Mouse (Mus musculus) lung, postnatal 14 days (tissue): ENCODE measurements around the gene Lrrk1.
"Not testable (repeated sequence)": the region's sequence is repeated elsewhere in the genome, so short reads cannot be mapped to it uniquely, and the experiment has no call there.

Experiments used
- DNase-seq: peaks from one replicate; pipeline ENCODE4 v3.0.0; 2021

Lrrk1 gene

GRCm38 (mm10) chr7:66222621-66223091 lies 165.5 kb downstream of the Lrrk1 start:
- DNase-seq = no peak

- no peak for DNase-seq
Observed at GRCm38 (mm10) chr7:66219794-66220227, 168.3 kb downstream of the Lrrk1 start.

- DNase-seq = no peak
Observed at GRCm38 (mm10) chr7:66219028-66219793, 168.9 kb downstream of the Lrrk1 start.

- peak; percentile 64 for DNase-seq
Observed at GRCm38 (mm10) chr7:66218193-66219014, 169.7 kb downstream of the Lrrk1 start.

- DNase-seq = no peak
Observed at GRCm38 (mm10) chr7:66217531-66218094, 170.5 kb downstream of the Lrrk1 start.

- no peak for DNase-seq
Observed at GRCm38 (mm10) chr7:66217011-66217410, 171.1 kb downstream of the Lrrk1 start.

- DNase-seq = no peak
Observed at GRCm38 (mm10) chr7:66215911-66216310, 172.2 kb downstream of the Lrrk1 start.

- no peak for DNase-seq
Observed at GRCm38 (mm10) chr7:66214477-66214876, 173.7 kb downstream of the Lrrk1 start.

- DNase-seq = no peak
Observed at GRCm38 (mm10) chr7:66212887-66213286, 175.3 kb downstream of the Lrrk1 start.

GRCm38 (mm10) chr7:66209920-66210319 lies 178.2 kb downstream of the Lrrk1 start:
- DNase-seq = no peak

GRCm38 (mm10) chr7:66201657-66202056 lies 186.5 kb downstream of the Lrrk1 start:
- DNase-seq = no peak

- DNase-seq = no peak
Observed at GRCm38 (mm10) chr7:66200791-66201450, 187.2 kb downstream of the Lrrk1 start.

- DNase-seq = no peak
Observed at GRCm38 (mm10) chr7:66200383-66200782, 187.8 kb downstream of the Lrrk1 start.

- no peak for DNase-seq
Observed at GRCm38 (mm10) chr7:66199391-66199831, 188.7 kb downstream of the Lrrk1 start.

GRCm38 (mm10) chr7:66198416-66198815 lies 189.7 kb downstream of the Lrrk1 start:
- DNase-seq = no peak

- no peak for DNase-seq
Observed at GRCm38 (mm10) chr7:66196609-66197445, 191.3 kb downstream of the Lrrk1 start.

- DNase-seq = no peak
Observed at GRCm38 (mm10) chr7:66195881-66196280, 192.3 kb downstream of the Lrrk1 start.

- DNase-seq = no peak
Observed at GRCm38 (mm10) chr7:66194511-66194910, 193.6 kb downstream of the Lrrk1 start.

- not testable (repeated sequence) for DNase-seq
Observed at GRCm38 (mm10) chr7:66190385-66190784, 197.8 kb downstream of the Lrrk1 start.

GRCm38 (mm10) chr7:66187581-66188231 lies 200.4 kb downstream of the Lrrk1 start:
- DNase-seq = no peak

GRCm38 (mm10) chr7:66185370-66185769 lies 202.8 kb downstream of the Lrrk1 start:
- DNase-seq = no peak
